Mouse (Mus musculus) forebrain, embryonic 13.5 days (tissue): ENCODE data around the gene Scfd2. TPM values are rescaled to one million over a fixed set of nuclear protein-coding genes. Genes with fewer than 3 reads are reported as not detected.
A peak's percentile ranks its signal among the peaks of the same experiment; 100 is the strongest.

Experiments
- ATAC-seq: fragments of 200-750 bp; cut with Nextera tagmentation; 2 replicates; pipeline ENCODE4 v1.8.0; 2017
- H3K27ac ChIP-seq: fragments of 300-500 bp; sonication (generic); 2 replicates; pipeline ENCODE4 v1.5.1; 2015; ENCODE audit warnings: inconsistent platforms, mild to moderate bottlenecking, moderate library complexity
- H3K27me3 ChIP-seq: fragments of 300-500 bp; sonication (generic); 2 replicates; pipeline ENCODE4 v1.6.1; 2015; ENCODE audit warnings: mild to moderate bottlenecking, inconsistent platforms
- H3K36me3 ChIP-seq: fragments of 300-500 bp; sonication (generic); 2 replicates; pipeline ENCODE4 v1.6.1; 2015; ENCODE audit warnings: mild to moderate bottlenecking, inconsistent platforms; ENCODE audit not compliant: poor library complexity, severe bottlenecking
- H3K4me1 ChIP-seq: fragments of 300-500 bp; sonication (generic); 2 replicates; pipeline ENCODE4 v1.6.1; 2015; ENCODE audit warnings: inconsistent platforms
- H3K4me2 ChIP-seq: fragments of 300-500 bp; sonication (generic); 2 replicates; pipeline ENCODE4 v1.6.1; 2015; ENCODE audit warnings: inconsistent platforms, mild to moderate bottlenecking, moderate library complexity
- H3K4me3 ChIP-seq: fragments of 300-500 bp; sonication (generic); 2 replicates; pipeline ENCODE4 v1.5.1; 2015; ENCODE audit warnings: mild to moderate bottlenecking, inconsistent platforms
- H3K9ac ChIP-seq: fragments of 300-500 bp; sonication (generic); 2 replicates; pipeline ENCODE4 v1.6.1; 2015; ENCODE audit warnings: mild to moderate bottlenecking, inconsistent platforms
- H3K9me3 ChIP-seq: fragments of 300-500 bp; sonication (generic); replicated peaks from 2 replicates; pipeline ENCODE4 v1.6.1; 2016; ENCODE audit warnings: inconsistent platforms
- WGBS: fragments of 180-500 bp; shearing (Covaris S2); methylation state at CpG from one replicate; pipeline ENCODE4 v1.1.7; 2015; 5-methylcytosine and 5-hydroxymethylcytosine counted together
- polyA plus RNA-seq: library from polyadenylated mRNA; unstranded; fragments of >200 nt; fragmentation: Nextera tagmentation; extraction: Ambion mirVana; gene quantifications from 2 replicates; pipeline ENCODE4 v1.2.1, GENCODE M21; 2015

The Scfd2 gene
- polyA plus RNA-seq = 17.9 and 20.0 TPM in 2 replicates

DNA sequence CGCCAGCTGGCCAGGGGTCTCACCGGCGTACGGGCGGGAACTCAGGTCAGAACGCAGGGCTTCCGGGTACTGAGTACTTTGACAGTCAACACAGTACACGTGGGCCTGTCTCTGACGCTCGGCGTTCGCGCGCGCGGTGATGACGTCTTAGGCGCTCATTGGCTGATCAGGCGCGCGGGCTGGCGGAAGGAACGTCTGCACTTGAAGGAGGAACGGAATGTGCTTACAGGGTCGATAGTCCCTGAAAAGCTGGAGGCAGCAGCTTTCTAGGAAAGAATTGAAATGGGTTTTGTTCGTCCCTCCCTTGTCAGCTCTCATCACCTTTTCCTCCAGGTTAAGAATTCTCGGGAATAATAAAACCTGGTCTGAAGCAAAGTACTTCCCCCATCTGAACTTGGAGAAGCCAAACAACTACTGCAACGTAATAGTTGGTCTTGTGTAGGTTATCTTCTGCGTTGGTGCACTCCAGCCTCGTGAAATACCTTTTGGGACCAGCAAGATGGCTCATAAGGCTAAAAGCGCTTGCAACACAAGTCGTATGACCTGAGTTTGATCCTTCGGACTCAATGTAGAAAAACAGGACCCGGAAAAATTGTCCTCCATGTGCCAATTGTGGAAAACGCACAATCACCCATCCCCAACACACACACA, at the start of gene Scfd2:
TSS of gene Scfd2 (minus strand) at position 130 of the 651 bp plus-strand sequence.
- Histone ChIP-seq H3K9me3 (no peaks in the 10 kb centered on the region), H3K27ac (0 out of 2 replicates have a peak within 1 kb of the TSS, but pooled peaks have one; percentile 19)
- 7% methylated on average over 35 of the region's 35 CpGs for WGBS

GRCm38 (mm10) chr5:74571767-74572166, 40.2 kb upstream of the Scfd2 start:
- Histone ChIP-seq H3K4me3 (no peak overlapping the region), H3K9ac (no peak overlapping the region), H3K27me3 (no peaks in the 10 kb centered on the region), H3K4me2 (no peak overlapping the region), H3K27ac (no peak overlapping the region), H3K4me1 (no peaks in the 10 kb centered on the region), H3K36me3 (peaks cover 33% of the 10 kb centered on the region), H3K9me3 (no peaks in the 10 kb centered on the region)
- whole genome bisulfite sequencing = 92% methylated on average over 6 of the region's 6 CpGs
- ATAC-seq = no peak

More for the DNA sequence above, at the start of gene Scfd2:
- Histone ChIP-seq H3K4me2 (peak within 1 kb of the TSS; percentile 99), H3K36me3 (no peaks in the 10 kb centered on the region), H3K4me3 (peak within 1 kb of the TSS; percentile 84), H3K9ac (peak within 1 kb of the TSS; percentile 70), H3K27me3 (no peaks in the 10 kb centered on the region), H3K4me1 (peaks cover 34% of the 10 kb centered on the region)
- ATAC-seq = peak; percentile 90

DNA sequence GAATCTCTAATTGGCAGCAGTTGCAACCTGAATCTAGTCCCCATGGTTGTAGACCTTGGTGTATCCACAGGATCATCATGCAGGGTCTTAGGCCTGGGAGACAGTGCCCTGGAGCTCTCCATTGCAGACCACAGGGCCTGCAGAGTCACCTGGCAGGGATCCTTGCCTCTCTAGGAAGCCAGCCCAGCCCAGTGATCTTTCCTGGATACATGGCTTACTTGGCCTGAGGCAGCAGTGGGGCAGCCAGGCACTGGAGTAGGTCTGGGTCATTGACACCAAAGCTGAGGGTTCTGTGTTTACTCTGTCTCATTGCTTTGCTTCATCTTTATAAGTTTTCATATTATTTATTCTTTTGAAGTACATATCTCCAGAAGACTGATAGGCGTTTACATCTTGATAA, 29.6 kb upstream of the Scfd2 start:
- ATAC-seq = no peak
- H3K36me3 ChIP-seq = peaks cover 67% of the 10 kb centered on the region
- H3K9me3 ChIP-seq = no peaks in the 10 kb centered on the region

DNA sequence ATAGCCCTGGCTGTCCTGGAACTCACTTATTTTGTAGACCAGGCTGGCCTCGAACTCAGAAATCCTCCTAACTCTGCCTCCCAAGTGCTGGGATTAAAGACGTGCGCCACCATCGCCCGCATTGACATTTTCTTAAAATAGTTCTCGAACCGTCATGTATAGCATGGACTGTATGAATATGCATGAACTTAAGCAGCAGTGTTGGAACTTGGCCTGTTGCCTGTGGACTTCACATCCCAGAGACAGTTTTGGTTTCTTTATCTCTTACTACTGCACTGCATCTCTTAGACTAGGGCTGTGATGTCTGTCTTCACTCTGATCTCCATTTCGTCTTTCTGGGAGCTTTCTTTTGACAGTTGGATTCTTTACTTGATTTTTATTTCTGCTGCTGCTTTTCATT, 18.0 kb upstream of the Scfd2 start:
- Histone ChIP-seq H3K4me3 (no peak overlapping the region), H3K4me1 (no peaks in the 10 kb centered on the region), H3K4me2 (no peak overlapping the region), H3K27ac (no peak overlapping the region), H3K9ac (no peak overlapping the region), H3K36me3 (peaks cover 70% of the 10 kb centered on the region), H3K27me3 (no peaks in the 10 kb centered on the region), H3K9me3 (no peaks in the 10 kb centered on the region)
- ATAC-seq = no peak
- 79% methylated on average over 8 of the region's 8 CpGs for WGBS

More for the DNA sequence above, 29.6 kb upstream of the Scfd2 start:
- no peak overlapping the region for H3K9ac ChIP-seq
- H3K4me1 ChIP-seq = no peaks in the 10 kb centered on the region
- 92% methylated on average over 1 of the region's 1 CpGs for WGBS
- no peak overlapping the region for H3K4me2 ChIP-seq
- no peak overlapping the region for H3K4me3 ChIP-seq
- no peaks in the 10 kb centered on the region for H3K27me3 ChIP-seq
- no peak overlapping the region for H3K27ac ChIP-seq

DNA sequence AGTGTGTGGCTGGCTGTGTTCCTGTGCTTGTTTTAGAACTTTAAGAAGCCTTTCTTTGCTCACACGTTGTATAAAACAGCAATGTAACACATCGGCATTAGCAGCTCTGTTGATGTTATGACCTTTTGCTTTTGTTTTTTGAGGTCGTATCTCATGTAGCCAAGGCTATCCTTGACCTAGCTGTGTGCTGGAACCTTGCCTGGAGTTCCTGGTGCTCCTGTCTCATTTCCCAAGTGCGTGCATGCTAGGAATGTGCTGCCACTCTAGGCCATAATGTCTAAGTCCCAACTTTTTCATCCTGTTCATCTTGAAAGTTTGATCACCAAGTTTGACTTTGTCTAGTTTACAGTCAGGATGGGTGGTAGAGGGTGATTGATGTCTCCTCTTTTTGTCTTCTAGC, 14.0 kb upstream of the Scfd2 start:
- H3K36me3 ChIP-seq = peaks cover 64% of the 10 kb centered on the region
- no peaks in the 10 kb centered on the region for H3K9me3 ChIP-seq
- no peaks in the 10 kb centered on the region for H3K4me1 ChIP-seq
- 93% methylated on average over 4 of the region's 4 CpGs for WGBS
- H3K27ac ChIP-seq = no peak overlapping the region
- no peaks in the 10 kb centered on the region for H3K27me3 ChIP-seq
- no peak overlapping the region for H3K9ac ChIP-seq
- no peak for ATAC-seq
- no peak overlapping the region for H3K4me3 ChIP-seq
- H3K4me2 ChIP-seq = no peak overlapping the region

DNA sequence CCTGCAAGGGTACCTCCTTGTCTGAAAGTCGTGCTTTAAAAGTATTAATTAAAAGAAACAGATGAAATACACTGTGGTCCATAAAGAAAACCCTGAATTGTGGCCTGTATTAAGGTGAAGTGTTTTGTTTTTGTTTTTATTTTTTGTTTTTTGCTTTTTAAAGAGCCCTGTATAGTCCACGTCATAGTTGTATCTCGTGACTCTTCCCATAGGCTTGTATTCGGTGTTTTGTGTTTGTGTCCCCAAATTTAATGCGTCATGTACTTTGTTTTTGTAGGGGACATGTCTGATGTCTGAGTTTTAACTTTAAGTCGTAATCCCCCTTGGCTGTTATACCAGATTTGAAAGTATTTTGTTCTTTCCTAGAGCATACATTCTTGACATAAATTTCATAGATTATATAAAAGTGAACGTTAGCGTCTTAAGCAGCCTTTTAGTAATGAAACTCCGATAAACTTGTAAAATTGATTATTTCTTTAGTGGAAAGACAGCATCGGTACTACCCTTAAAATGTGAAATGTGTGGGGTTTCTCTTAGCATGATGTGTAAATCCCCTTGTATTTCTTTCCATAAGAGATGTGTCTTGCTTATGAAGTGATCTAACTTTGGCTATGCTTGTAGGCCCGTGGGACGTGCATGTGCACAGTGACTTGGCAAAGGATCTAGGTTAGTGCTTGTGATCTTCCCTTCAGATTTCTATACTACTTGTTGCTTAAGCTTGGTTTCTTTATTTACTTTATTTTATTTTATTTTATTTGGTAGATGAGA, 4.8 kb upstream of the Scfd2 start:
- Histone ChIP-seq H3K4me2 (peak overlapping the region; percentile 75), H3K4me3 (peak overlapping the region; percentile 94), H3K9me3 (no peaks in the 10 kb centered on the region), H3K27me3 (no peaks in the 10 kb centered on the region), H3K27ac (peak overlapping the region; percentile 92; the same call in 1 of the 2 replicates), H3K9ac (peak overlapping the region; percentile 96), H3K36me3 (0 out of 2 replicates have a peak, but pooled peaks cover 9% of the 10 kb centered on the region), H3K4me1 (peaks cover 28% of the 10 kb centered on the region)
- 46% methylated on average over 12 of the region's 12 CpGs for WGBS
- ATAC-seq = no peak

GRCm38 (mm10) chr5:74535240-74536021, 3.9 kb upstream of the Scfd2 start, which contains the start of gene Fip1l1:
TSS of gene Fip1l1 (plus strand) at chr5:74535449.
- 0% methylated on average over 73 of the region's 73 CpGs for WGBS
- H3K9me3 ChIP-seq = no peaks in the 10 kb centered on the region
- H3K4me3 ChIP-seq = peak within 1 kb of the TSS; percentile 94
- H3K27me3 ChIP-seq = no peaks in the 10 kb centered on the region
- peak within 1 kb of the TSS; percentile 75 for H3K4me2 ChIP-seq
- H3K36me3 ChIP-seq = 0 out of 2 replicates have a peak, but pooled peaks cover 9% of the 10 kb centered on the region
- peak within 1 kb of the TSS; percentile 96 for H3K9ac ChIP-seq
- ATAC-seq = peak; percentile 91
- H3K4me1 ChIP-seq = peaks cover 35% of the 10 kb centered on the region
- H3K27ac ChIP-seq = peak within 1 kb of the TSS; percentile 92

DNA sequence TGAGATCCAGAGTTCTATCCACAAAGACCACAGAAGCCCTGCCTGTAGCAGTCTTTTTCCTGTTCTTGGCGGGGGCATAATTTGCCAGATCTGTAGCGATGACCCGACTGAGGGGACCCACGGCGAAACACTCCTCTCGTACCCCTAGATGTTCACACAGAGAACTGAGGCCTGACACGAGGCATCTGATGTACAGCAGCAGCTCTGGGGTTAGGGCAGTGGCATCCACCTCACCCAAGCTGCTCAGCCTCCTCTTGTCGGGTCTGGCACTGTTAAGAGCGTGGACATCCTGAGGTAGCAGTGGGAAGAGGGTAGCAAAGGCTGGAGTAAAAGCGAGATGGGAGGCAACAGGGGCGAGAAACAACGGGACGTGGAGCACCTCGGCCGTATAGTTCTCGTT, 774 bp downstream of the Scfd2 start:
- Histone ChIP-seq H3K36me3 (no peaks in the 10 kb centered on the region), H3K27me3 (no peaks in the 10 kb centered on the region), H3K9ac (peak overlapping the region; percentile 70), H3K27ac (no peak overlapping the region), H3K9me3 (no peaks in the 10 kb centered on the region), H3K4me1 (peaks cover 28% of the 10 kb centered on the region), H3K4me3 (peak overlapping the region; percentile 84), H3K4me2 (peak overlapping the region; percentile 99)
- WGBS = 24% methylated on average over 16 of the region's 16 CpGs
- no peak for ATAC-seq

DNA sequence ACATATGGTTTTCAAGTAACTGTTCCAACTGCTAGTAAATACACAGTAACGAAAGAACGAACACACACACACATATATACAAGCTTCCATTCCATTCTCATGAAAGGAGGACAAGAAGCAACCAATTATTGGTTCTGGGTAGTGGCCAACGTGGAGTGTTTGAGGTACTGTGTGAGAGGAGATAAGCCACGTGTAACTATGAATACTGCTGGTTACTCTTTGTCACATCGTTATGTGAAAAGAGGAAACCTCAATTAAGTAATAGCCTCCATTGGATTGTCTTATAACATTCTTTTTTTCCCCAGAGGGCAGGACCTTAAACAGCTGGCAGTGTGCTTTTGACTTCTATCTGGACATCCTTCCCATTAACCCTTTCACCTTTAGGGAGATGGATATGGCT, 4.5 kb downstream of the Scfd2 start:
- no peak overlapping the region for H3K4me3 ChIP-seq
- no peak for ATAC-seq
- no peak overlapping the region for H3K9ac ChIP-seq
- no peaks in the 10 kb centered on the region for H3K27me3 ChIP-seq
- H3K27ac ChIP-seq = no peak overlapping the region
- H3K4me1 ChIP-seq = peaks cover 22% of the 10 kb centered on the region
- no peaks in the 10 kb centered on the region for H3K9me3 ChIP-seq
- H3K36me3 ChIP-seq = no peaks in the 10 kb centered on the region
- 77% methylated on average over 5 of the region's 5 CpGs for WGBS
- H3K4me2 ChIP-seq = no peak overlapping the region

GRCm38 (mm10) chr5:74511686-74512085, 19.9 kb downstream of the Scfd2 start:
- Histone ChIP-seq H3K4me3 (no peak overlapping the region), H3K4me1 (no peaks in the 10 kb centered on the region), H3K4me2 (no peak overlapping the region), H3K27ac (no peak overlapping the region), H3K9me3 (no peaks in the 10 kb centered on the region), H3K27me3 (no peaks in the 10 kb centered on the region), H3K36me3 (0 out of 2 replicates have a peak, but pooled peaks cover 5% of the 10 kb centered on the region), H3K9ac (no peak overlapping the region)
- ATAC-seq = peak; percentile 51; the same call in 1 of the 2 replicates

GRCm38 (mm10) chr5:74492705-74493104, 38.9 kb downstream of the Scfd2 start:
- 87% methylated on average over 3 of the region's 3 CpGs for WGBS
- H3K4me3 ChIP-seq = no peak overlapping the region
- ATAC-seq = no peak

GRCm38 (mm10) chr5:74484646-74485045, 46.9 kb downstream of the Scfd2 start:
- Histone ChIP-seq H3K36me3 (no peaks in the 10 kb centered on the region), H3K27me3 (no peaks in the 10 kb centered on the region), H3K9me3 (no peaks in the 10 kb centered on the region), H3K9ac (no peak overlapping the region), H3K4me1 (no peaks in the 10 kb centered on the region), H3K27ac (no peak overlapping the region), H3K4me2 (no peak overlapping the region), H3K4me3 (no peak overlapping the region)
- no peak for ATAC-seq
- 87% methylated on average over 4 of the region's 4 CpGs for WGBS

More at GRCm38 (mm10) chr5:74492705-74493104, 38.9 kb downstream of the Scfd2 start:
- no peaks in the 10 kb centered on the region for H3K9me3 ChIP-seq
- H3K4me2 ChIP-seq = no peak overlapping the region
- H3K27ac ChIP-seq = no peak overlapping the region
- no peaks in the 10 kb centered on the region for H3K36me3 ChIP-seq
- no peak overlapping the region for H3K9ac ChIP-seq
- no peaks in the 10 kb centered on the region for H3K27me3 ChIP-seq
- H3K4me1 ChIP-seq = no peaks in the 10 kb centered on the region
